Mouse (Mus musculus): ENCODE data around the gene Tbc1d2.
"Not testable (repeated sequence)": the region's sequence is repeated elsewhere in the genome, so short reads cannot be mapped to it uniquely, and the experiment has no call there.

Gene Tbc1d2

GRCm38 (mm10) chr4:46642924-46643675 is 6.9 kb downstream of the Tbc1d2 start:
- no peak for ATAC-seq (ENCODE audit: insufficient number of reproducible peaks, low FRiP score, low TSS enrichment)

GRCm38 (mm10) chr4:46641283-46641682 is 8.7 kb downstream of the Tbc1d2 start:
- ATAC-seq (ENCODE audit: insufficient number of reproducible peaks, low FRiP score, low TSS enrichment): no peak

- no peak for ATAC-seq (ENCODE audit: insufficient number of reproducible peaks, low FRiP score, low TSS enrichment)
These were observed 10.1 kb downstream of the Tbc1d2 start for GRCm38 (mm10) chr4:46639866-46640265.

- ATAC-seq (ENCODE audit: insufficient number of reproducible peaks, low FRiP score, low TSS enrichment): not testable (repeated sequence)
These were observed 12.8 kb downstream of the Tbc1d2 start for GRCm38 (mm10) chr4:46637250-46637649.

- no peak for ATAC-seq (ENCODE audit: insufficient number of reproducible peaks, low FRiP score, low TSS enrichment)
These were observed 14.1 kb downstream of the Tbc1d2 start for GRCm38 (mm10) chr4:46635702-46636430.

GRCm38 (mm10) chr4:46634881-46635280 is 15.1 kb downstream of the Tbc1d2 start:
- ATAC-seq (ENCODE audit: insufficient number of reproducible peaks, low FRiP score, low TSS enrichment): no peak

GRCm38 (mm10) chr4:46633565-46633964 is 16.4 kb downstream of the Tbc1d2 start:
- ATAC-seq (ENCODE audit: insufficient number of reproducible peaks, low FRiP score, low TSS enrichment): not testable (repeated sequence)

- no peak for ATAC-seq (ENCODE audit: insufficient number of reproducible peaks, low FRiP score, low TSS enrichment)
These were observed 17.5 kb downstream of the Tbc1d2 start for GRCm38 (mm10) chr4:46632465-46632864.

GRCm38 (mm10) chr4:46630390-46630789 is 19.6 kb downstream of the Tbc1d2 start:
- ATAC-seq (ENCODE audit: insufficient number of reproducible peaks, low FRiP score, low TSS enrichment): no peak

GRCm38 (mm10) chr4:46628873-46629272 is 21.1 kb downstream of the Tbc1d2 start:
- no peak for ATAC-seq (ENCODE audit: insufficient number of reproducible peaks, low FRiP score, low TSS enrichment)

GRCm38 (mm10) chr4:46628081-46628480 is 21.9 kb downstream of the Tbc1d2 start:
- ATAC-seq (ENCODE audit: insufficient number of reproducible peaks, low FRiP score, low TSS enrichment): no peak

- peak; percentile 75 for ATAC-seq (ENCODE audit: insufficient number of reproducible peaks, low FRiP score, low TSS enrichment)
These were observed 24.9 kb downstream of the Tbc1d2 start for GRCm38 (mm10) chr4:46625101-46625500.

- no peak for ATAC-seq (ENCODE audit: insufficient number of reproducible peaks, low FRiP score, low TSS enrichment)
These were observed 27.0 kb downstream of the Tbc1d2 start for GRCm38 (mm10) chr4:46623007-46623406.

- no peak for ATAC-seq (ENCODE audit: insufficient number of reproducible peaks, low FRiP score, low TSS enrichment)
These were observed 29.1 kb downstream of the Tbc1d2 start for GRCm38 (mm10) chr4:46620946-46621345.

- ATAC-seq (ENCODE audit: insufficient number of reproducible peaks, low FRiP score, low TSS enrichment): peak; percentile 21; the same call in 1 of the 2 replicates
These were observed 29.7 kb downstream of the Tbc1d2 start for GRCm38 (mm10) chr4:46620330-46620729.

GRCm38 (mm10) chr4:46618196-46618817 is 31.7 kb downstream of the Tbc1d2 start:
- no peak for ATAC-seq (ENCODE audit: insufficient number of reproducible peaks, low FRiP score, low TSS enrichment)

- ATAC-seq (ENCODE audit: insufficient number of reproducible peaks, low FRiP score, low TSS enrichment): no peak
These were observed 32.6 kb downstream of the Tbc1d2 start for GRCm38 (mm10) chr4:46617408-46617807.

- no peak for ATAC-seq (ENCODE audit: insufficient number of reproducible peaks, low FRiP score, low TSS enrichment)
These were observed 35.4 kb downstream of the Tbc1d2 start for GRCm38 (mm10) chr4:46614641-46615040.

- no peak for ATAC-seq (ENCODE audit: insufficient number of reproducible peaks, low FRiP score, low TSS enrichment)
These were observed 36.4 kb downstream of the Tbc1d2 start for GRCm38 (mm10) chr4:46613618-46614017.

GRCm38 (mm10) chr4:46611181-46611580 is 38.8 kb downstream of the Tbc1d2 start:
- peak; percentile 50; the same call in 1 of the 2 replicates for ATAC-seq (ENCODE audit: insufficient number of reproducible peaks, low FRiP score, low TSS enrichment)

GRCm38 (mm10) chr4:46607601-46608000 is 42.4 kb downstream of the Tbc1d2 start:
- ATAC-seq (ENCODE audit: insufficient number of reproducible peaks, low FRiP score, low TSS enrichment): no peak

Data from cerebellum, adult (tissue).